Mouse (Mus musculus): ENCODE results near the gene Ttll2.
"Not testable (repeated sequence)": the region's sequence is repeated elsewhere in the genome, so short reads cannot be mapped to it uniquely, and the experiment has no call there.

DNA sequence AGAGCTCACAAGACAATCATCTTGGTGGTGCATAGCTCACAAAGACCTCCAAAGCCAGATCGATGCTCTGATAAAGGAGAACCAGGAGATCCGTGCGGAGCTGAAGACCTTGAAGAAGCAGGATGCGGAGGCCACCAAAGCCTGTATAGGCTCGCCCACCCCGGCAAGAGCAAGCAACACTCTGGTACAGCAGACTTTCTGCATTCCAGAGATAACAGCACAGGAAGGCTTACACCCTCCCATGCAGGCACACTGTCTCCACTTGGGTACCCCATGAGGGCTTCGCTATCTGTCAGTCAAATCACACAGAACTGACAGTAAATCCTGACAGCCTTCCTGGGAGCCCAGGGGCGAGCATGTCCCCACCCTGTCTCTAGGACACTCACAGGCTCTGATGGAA is 26.1 kb downstream of the Ttll2 start:
- not testable (repeated sequence) for TF ChIP-seq POLR2A (IDR thresholded peaks at IDR 0.05; ENCODE audit: borderline replicate concordance, insufficient read depth, low read length); CTCF (IDR thresholded peaks at IDR 0.05; ENCODE audit: borderline replicate concordance, insufficient read depth, low read depth, low read length)
